Comparison of ENCODE assay signal across 12 mouse cellular contexts in the genomic region with DNA sequence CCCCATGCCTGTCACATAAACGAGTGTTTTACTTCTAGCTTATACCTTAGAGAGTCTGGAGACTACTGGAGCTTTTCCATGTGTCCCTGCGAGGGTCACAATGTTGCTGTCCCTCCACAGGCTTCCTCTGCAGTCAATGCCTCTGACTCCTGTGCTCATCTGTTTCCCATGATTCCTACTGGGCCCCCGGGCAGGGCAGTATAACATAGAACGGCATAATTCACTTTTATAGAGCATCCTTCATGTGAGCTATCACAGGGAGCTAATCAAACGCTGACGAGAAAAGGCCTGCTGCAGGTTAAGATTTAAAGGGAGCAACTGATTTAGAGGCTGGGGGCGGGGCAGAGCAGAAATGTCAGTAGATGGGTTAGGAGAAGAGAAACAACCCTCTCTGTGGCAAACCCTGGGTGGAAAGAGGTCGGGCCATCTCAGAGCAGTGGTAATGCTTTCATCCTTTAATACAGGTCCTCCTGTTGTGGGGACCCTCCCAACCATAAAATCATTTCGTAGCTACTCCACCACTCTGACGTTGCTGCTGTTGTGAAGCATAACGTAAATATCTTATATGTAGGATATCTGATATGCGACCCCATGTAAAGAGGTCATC.
"Had no signal": no experiment of that assay in that cellular context is flagged by ENCODE, and none has a peak within 500 bp of the region (broad histone marks: within the 10 kb centered on the region; RNA-seq: fewer than 3 reads in every experiment).

No protein-coding gene starts in this region.

- H3K27ac ChIP-seq: hindbrain, embryonic 14.5 days; limb, embryonic 13.5 days; liver, embryonic 14.5 days; midbrain, embryonic 10.5 days; midbrain, embryonic 15.5 days had no signal

- ATAC-seq: intestine, embryonic 16.5 days; midbrain, embryonic 15.5 days had no signal

- H3K9ac ChIP-seq: hindbrain, embryonic 14.5 days; limb, embryonic 13.5 days; liver, embryonic 14.5 days; midbrain, embryonic 15.5 days had no signal

- H3K9me3 ChIP-seq: limb, embryonic 13.5 days; midbrain, embryonic 10.5 days; midbrain, embryonic 15.5 days had no signal

- H3K4me2 ChIP-seq: hindbrain, embryonic 14.5 days; limb, embryonic 13.5 days; midbrain, embryonic 15.5 days had no signal

- H3K4me1 ChIP-seq: midbrain, embryonic 10.5 days; midbrain, embryonic 15.5 days had no signal

- H3K4me3 ChIP-seq: limb, embryonic 13.5 days; midbrain, embryonic 10.5 days; midbrain, embryonic 15.5 days had no signal

- H3K27me3 ChIP-seq: midbrain, embryonic 15.5 days had no signal

- H3K36me3 ChIP-seq: limb, embryonic 13.5 days; midbrain, embryonic 10.5 days; midbrain, embryonic 15.5 days had no signal

- DNase-seq: kidney, adult 9 months; layer of hippocampus, postnatal 36 days; lung, adult 18-20 months; lung, postnatal 36 days; right cerebral cortex, postnatal 25 days; thymus, postnatal 36 days had no signal
